Mouse (Mus musculus): ENCODE measurements around the gene 2310007B03Rik. TPM values are rescaled to one million over a fixed set of nuclear protein-coding genes. Genes with fewer than 3 reads are reported as not detected.
A peak's percentile ranks its signal among the peaks of the same experiment; 100 is the strongest.
"Not testable (repeated sequence)": the region's sequence is repeated elsewhere in the genome, so short reads cannot be mapped to it uniquely, and the experiment has no call there.

2310007B03Rik gene
- 0.03 and 0.07 TPM in 2 replicates for polyA plus RNA-seq (2012; rRNA removed)

GRCm38 (mm10) chr1:93160501-93161133 lies at the start of gene 2310007B03Rik:
TSS of gene 2310007B03Rik (minus strand) at chr1:93160948.
- DNase-seq (ENCODE audit: low spot score), result no peak

GRCm38 (mm10) chr1:93210213-93210641 lies 49.5 kb upstream of the 2310007B03Rik start:
- DNase-seq (ENCODE audit: low spot score), result peak; percentile 69

- no peak for DNase-seq (ENCODE audit: low spot score)
Measured at GRCm38 (mm10) chr1:93207536-93208064, 46.9 kb upstream of the 2310007B03Rik start.

GRCm38 (mm10) chr1:93206277-93206970 lies 45.7 kb upstream of the 2310007B03Rik start:
- DNase-seq (ENCODE audit: low spot score), result no peak

GRCm38 (mm10) chr1:93197916-93198315 lies 37.2 kb upstream of the 2310007B03Rik start:
- DNase-seq (ENCODE audit: low spot score), result no peak

GRCm38 (mm10) chr1:93197454-93197853 lies 36.7 kb upstream of the 2310007B03Rik start:
- not testable (repeated sequence) for DNase-seq (ENCODE audit: low spot score)

GRCm38 (mm10) chr1:93194961-93195360 lies 34.2 kb upstream of the 2310007B03Rik start:
- DNase-seq (ENCODE audit: low spot score), result no peak

- no peak for DNase-seq (ENCODE audit: low spot score)
Measured at GRCm38 (mm10) chr1:93190726-93191305, 30.1 kb upstream of the 2310007B03Rik start.

GRCm38 (mm10) chr1:93184071-93184828 lies 23.5 kb upstream of the 2310007B03Rik start:
- no peak for DNase-seq (ENCODE audit: low spot score)

- DNase-seq (ENCODE audit: low spot score), result no peak
Measured at GRCm38 (mm10) chr1:93182281-93182680, 21.5 kb upstream of the 2310007B03Rik start.

- DNase-seq (ENCODE audit: low spot score), result peak; percentile 44
Measured at GRCm38 (mm10) chr1:93176525-93177332, 16.0 kb upstream of the 2310007B03Rik start.

GRCm38 (mm10) chr1:93175849-93176248 lies 15.1 kb upstream of the 2310007B03Rik start:
- DNase-seq (ENCODE audit: low spot score), result no peak

- DNase-seq (ENCODE audit: low spot score), result peak; percentile 68
Measured at GRCm38 (mm10) chr1:93174399-93174798, 13.7 kb upstream of the 2310007B03Rik start.

- DNase-seq (ENCODE audit: low spot score), result no peak
Measured at GRCm38 (mm10) chr1:93173665-93174064, 12.9 kb upstream of the 2310007B03Rik start.

- DNase-seq (ENCODE audit: low spot score), result no peak
Measured at GRCm38 (mm10) chr1:93168295-93168775, 7.6 kb upstream of the 2310007B03Rik start, which contains the start of gene Crocc2. TSS of gene Crocc2 (plus strand) at chr1:93168725.

GRCm38 (mm10) chr1:93166346-93167079 lies 5.8 kb upstream of the 2310007B03Rik start:
- no peak for DNase-seq (ENCODE audit: low spot score)

- no peak for DNase-seq (ENCODE audit: low spot score)
Measured at GRCm38 (mm10) chr1:93165447-93165846, 4.7 kb upstream of the 2310007B03Rik start.

GRCm38 (mm10) chr1:93162588-93162987 lies 1.8 kb upstream of the 2310007B03Rik start:
- no peak for DNase-seq (ENCODE audit: low spot score)

- no peak for DNase-seq (ENCODE audit: low spot score)
Measured at GRCm38 (mm10) chr1:93161921-93162320, 1.2 kb upstream of the 2310007B03Rik start.

GRCm38 (mm10) chr1:93161350-93161749 lies 602 bp upstream of the 2310007B03Rik start:
- DNase-seq (ENCODE audit: low spot score), result no peak
